Mouse (Mus musculus) ES-Bruce4 (cell line): ENCODE measurements around the gene Dock11. TPM values are rescaled to one million over a fixed set of nuclear protein-coding genes. Genes with fewer than 3 reads are reported as not detected.

Experiments
- H3K27ac ChIP-seq: 2 replicates; pipeline ENCODE4 v1.5.1; 2012; ENCODE audit warnings: low read length, inconsistent platforms; ENCODE audit not compliant: insufficient read depth
- H3K27me3 ChIP-seq: 2 replicates; pipeline ENCODE4 v1.6.1; 2012; ENCODE audit warnings: mild to moderate bottlenecking, low read length, inconsistent platforms; ENCODE audit not compliant: control insufficient read depth, poor library complexity, insufficient read depth, severe bottlenecking
- H3K36me3 ChIP-seq: 2 replicates; pipeline ENCODE4 v1.6.1; 2012; ENCODE audit warnings: inconsistent platforms, mild to moderate bottlenecking, low read length, moderate library complexity; ENCODE audit not compliant: control insufficient read depth, poor library complexity, insufficient read depth, severe bottlenecking
- H3K4me1 ChIP-seq: one replicate; pipeline ENCODE4 v1.8.1; 2011; ENCODE audit warnings: low read length; ENCODE audit not compliant: control insufficient read depth, insufficient read depth
- H3K4me3 ChIP-seq: 2 replicates; pipeline ENCODE4 v1.5.1; 2011; ENCODE audit warnings: low read depth, mild to moderate bottlenecking, low read length
- H3K9ac ChIP-seq: 2 replicates; pipeline ENCODE4 v1.6.1; 2012; ENCODE audit warnings: low read depth, mild to moderate bottlenecking, inconsistent platforms; ENCODE audit not compliant: poor library complexity, severe bottlenecking
- H3K9me3 ChIP-seq: replicated peaks from 2 replicates; pipeline ENCODE4 v1.6.1; 2012; ENCODE audit warnings: mild to moderate bottlenecking, low read length, inconsistent platforms; ENCODE audit not compliant: control insufficient read depth, poor library complexity, insufficient read depth, severe bottlenecking
- CTCF ChIP-seq: IDR thresholded peaks from one replicate; pipeline ENCODE4 v1.8.1; 2011; ENCODE audit warnings: low read depth, low read length
- EP300 ChIP-seq: IDR thresholded peaks from 2 replicates; pipeline ENCODE4 v1.6.1; 2011; ENCODE audit warnings: low read depth, low read length; ENCODE audit not compliant: insufficient read depth
- POLR2A ChIP-seq: IDR thresholded peaks from one replicate; pipeline ENCODE4 v1.8.1; 2011; ENCODE audit warnings: low read length; ENCODE audit not compliant: insufficient read depth
- polyA plus RNA-seq: library from polyadenylated mRNA; stranded (reverse); fragments of >200 nt; gene quantifications from 2 replicates; pipeline ENCODE4 v1.2.4, GENCODE M21; 2011; ENCODE audit warnings: low read depth; ENCODE audit not compliant: missing spikeins, insufficient read depth, insufficient read length

The Dock11 gene
- polyA plus RNA-seq, 1 experiment = 54.7 TPM

- H3K27me3 ChIP-seq = no peaks in the 10 kb centered on the region
- no peak for TF ChIP-seq EP300
- TF ChIP-seq POLR2A = no peak
- no peak for TF ChIP-seq CTCF
- H3K4me3 ChIP-seq = no peak overlapping the region
These were observed 33.3 kb downstream of the Dock11 start for GRCm38 (mm10) chrX:35921922-35922321.

GRCm38 (mm10) chrX:35924705-35925264 is 36.2 kb downstream of the Dock11 start:
- no peak overlapping the region for H3K4me3 ChIP-seq
- no peaks in the 10 kb centered on the region for H3K9me3 ChIP-seq
- H3K27me3 ChIP-seq = no peaks in the 10 kb centered on the region
- H3K4me1 ChIP-seq = no peaks in the 10 kb centered on the region
- no peaks in the 10 kb centered on the region for H3K36me3 ChIP-seq
- H3K27ac ChIP-seq = no peak overlapping the region
- no peak for TF ChIP-seq POLR2A
- TF ChIP-seq CTCF = no peak
- no peak for TF ChIP-seq EP300
- no peak overlapping the region for H3K9ac ChIP-seq

More at GRCm38 (mm10) chrX:35921922-35922321, 33.3 kb downstream of the Dock11 start:
- no peaks in the 10 kb centered on the region for H3K4me1 ChIP-seq
- no peak overlapping the region for H3K27ac ChIP-seq
- H3K9me3 ChIP-seq = no peaks in the 10 kb centered on the region
- H3K9ac ChIP-seq = no peak overlapping the region
- H3K36me3 ChIP-seq = no peaks in the 10 kb centered on the region

GRCm38 (mm10) chrX:35930094-35930933 is 41.7 kb downstream of the Dock11 start:
- Histone ChIP-seq H3K9ac (no peak overlapping the region), H3K9me3 (no peaks in the 10 kb centered on the region), H3K4me1 (no peaks in the 10 kb centered on the region), H3K27me3 (no peaks in the 10 kb centered on the region), H3K36me3 (no peaks in the 10 kb centered on the region), H3K4me3 (no peak overlapping the region), H3K27ac (no peak overlapping the region)
- TF ChIP-seq EP300 = no peak
- TF ChIP-seq CTCF = no peak
- no peak for TF ChIP-seq POLR2A

GRCm38 (mm10) chrX:35930934-35931406 is 42.3 kb downstream of the Dock11 start:
- Histone ChIP-seq H3K9me3 (no peaks in the 10 kb centered on the region), H3K36me3 (no peaks in the 10 kb centered on the region), H3K27me3 (no peaks in the 10 kb centered on the region), H3K9ac (no peak overlapping the region), H3K27ac (no peak overlapping the region), H3K4me1 (no peaks in the 10 kb centered on the region), H3K4me3 (no peak overlapping the region)
- TF ChIP-seq CTCF = no peak
- no peak for TF ChIP-seq POLR2A
- TF ChIP-seq EP300 = no peak

- no peak overlapping the region for H3K4me3 ChIP-seq
These were observed 43.3 kb downstream of the Dock11 start for GRCm38 (mm10) chrX:35931945-35932344.

GRCm38 (mm10) chrX:35932952-35933351 is 44.3 kb downstream of the Dock11 start:
- H3K27me3 ChIP-seq = no peaks in the 10 kb centered on the region
- no peaks in the 10 kb centered on the region for H3K36me3 ChIP-seq
- H3K4me1 ChIP-seq = no peaks in the 10 kb centered on the region
- no peaks in the 10 kb centered on the region for H3K9me3 ChIP-seq
- no peak overlapping the region for H3K4me3 ChIP-seq
- no peak for TF ChIP-seq EP300
- TF ChIP-seq CTCF = no peak
- TF ChIP-seq POLR2A = no peak
- H3K9ac ChIP-seq = no peak overlapping the region
- no peak overlapping the region for H3K27ac ChIP-seq

More at GRCm38 (mm10) chrX:35931945-35932344, 43.3 kb downstream of the Dock11 start:
- Histone ChIP-seq H3K27me3 (no peaks in the 10 kb centered on the region), H3K4me1 (no peaks in the 10 kb centered on the region), H3K36me3 (no peaks in the 10 kb centered on the region), H3K27ac (no peak overlapping the region), H3K9ac (no peak overlapping the region), H3K9me3 (no peaks in the 10 kb centered on the region)
- no peak for TF ChIP-seq EP300
- TF ChIP-seq POLR2A = no peak
